Mouse (Mus musculus) E14TG2a.4 (cell line): Measurements from ENCODE around the gene Cpne5.

Source experiments
- H3K27me3 ChIP-seq: 2 replicates; pipeline ENCODE4 v1.6.1; 2014; ENCODE audit warnings: low read length, control low read depth; ENCODE audit not compliant: insufficient read depth
- H3K36me3 ChIP-seq: 2 replicates; pipeline ENCODE4 v1.6.1; 2014; ENCODE audit warnings: low read length, control low read depth; ENCODE audit not compliant: insufficient read depth
- H3K4me1 ChIP-seq: replicated peaks from 2 replicates; pipeline ENCODE4 v1.6.1; 2014; ENCODE audit warnings: low read depth, low read length, control low read depth
- H3K4me3 ChIP-seq: replicated peaks from 2 replicates; pipeline ENCODE4 v1.5.1; 2014; ENCODE audit warnings: mild to moderate bottlenecking, low read length
- H3K9me3 ChIP-seq: 2 replicates; pipeline ENCODE4 v1.6.1; 2014; ENCODE audit warnings: low read length, control low read depth
- CTCF ChIP-seq: conservative IDR thresholded peaks from 2 replicates; pipeline ENCODE4 v1.5.1; 2014; ENCODE audit warnings: low read length
- NANOG ChIP-seq: IDR thresholded peaks from 2 replicates; pipeline ENCODE4 v1.6.1; 2014; ENCODE audit warnings: borderline replicate concordance, low read length, mixed read lengths
- POU5F1 ChIP-seq: IDR thresholded peaks from 2 replicates; pipeline ENCODE4 v1.6.1; 2014; ENCODE audit warnings: low read length, borderline replicate concordance

Cpne5 gene

GRCm38 (mm10) chr17:29186989-29187859, 50.7 kb downstream of the Cpne5 start:
- Histone ChIP-seq H3K36me3 (peaks cover 13% of the 10 kb centered on the region; the same call in 1 of the 2 replicates), H3K27me3 (peaks cover 17% of the 10 kb centered on the region), H3K9me3 (no peaks in the 10 kb centered on the region), H3K4me3 (peak overlapping the region; percentile 72), H3K4me1 (peaks cover 97% of the 10 kb centered on the region)
- TF ChIP-seq NANOG (peak; percentile 89), CTCF (no peak), POU5F1 (peak; percentile 98)

GRCm38 (mm10) chr17:29185376-29186046, 52.5 kb downstream of the Cpne5 start:
- H3K4me3 ChIP-seq: peak overlapping the region; percentile 72
- peaks cover 13% of the 10 kb centered on the region; the same call in 1 of the 2 replicates for H3K36me3 ChIP-seq
- H3K27me3 ChIP-seq: peaks cover 15% of the 10 kb centered on the region
- peaks cover 86% of the 10 kb centered on the region for H3K4me1 ChIP-seq
- no peaks in the 10 kb centered on the region for H3K9me3 ChIP-seq
- TF ChIP-seq POU5F1: no peak
- no peak for TF ChIP-seq NANOG
- no peak for TF ChIP-seq CTCF

GRCm38 (mm10) chr17:29183162-29183561, 54.8 kb downstream of the Cpne5 start:
- TF ChIP-seq POU5F1: no peak
- no peak for TF ChIP-seq NANOG
- no peak for TF ChIP-seq CTCF
- no peak overlapping the region for H3K4me3 ChIP-seq
- H3K36me3 ChIP-seq: peaks cover 23% of the 10 kb centered on the region; the same call in 1 of the 2 replicates
- peaks cover 77% of the 10 kb centered on the region for H3K4me1 ChIP-seq
- peaks cover 6% of the 10 kb centered on the region; the same call in 1 of the 2 replicates for H3K27me3 ChIP-seq
- H3K9me3 ChIP-seq: no peaks in the 10 kb centered on the region

GRCm38 (mm10) chr17:29181751-29182150, 56.2 kb downstream of the Cpne5 start:
- no peaks in the 10 kb centered on the region for H3K9me3 ChIP-seq
- no peak overlapping the region for H3K4me3 ChIP-seq
- peaks cover 6% of the 10 kb centered on the region; the same call in 1 of the 2 replicates for H3K27me3 ChIP-seq
- peaks cover 70% of the 10 kb centered on the region for H3K4me1 ChIP-seq
- peaks cover 23% of the 10 kb centered on the region; the same call in 1 of the 2 replicates for H3K36me3 ChIP-seq
- TF ChIP-seq POU5F1 (no peak), NANOG (no peak), CTCF (no peak)

- H3K4me1 ChIP-seq: peaks cover 63% of the 10 kb centered on the region
- H3K36me3 ChIP-seq: peaks cover 23% of the 10 kb centered on the region; the same call in 1 of the 2 replicates
- H3K4me3 ChIP-seq: no peak overlapping the region
- H3K27me3 ChIP-seq: peaks cover 6% of the 10 kb centered on the region; the same call in 1 of the 2 replicates
- no peaks in the 10 kb centered on the region for H3K9me3 ChIP-seq
- no peak for TF ChIP-seq POU5F1
- no peak for TF ChIP-seq CTCF
These were observed 57.4 kb downstream of the Cpne5 start for GRCm38 (mm10) chr17:29180406-29181127.

- no peak for TF ChIP-seq CTCF
- no peak for TF ChIP-seq NANOG
- no peak for TF ChIP-seq POU5F1
- Histone ChIP-seq H3K4me3 (no peak overlapping the region), H3K9me3 (no peaks in the 10 kb centered on the region), H3K36me3 (peaks cover 23% of the 10 kb centered on the region; the same call in 1 of the 2 replicates), H3K27me3 (peaks cover 6% of the 10 kb centered on the region; the same call in 1 of the 2 replicates), H3K4me1 (peaks cover 57% of the 10 kb centered on the region)
These were observed 58.0 kb downstream of the Cpne5 start for GRCm38 (mm10) chr17:29179917-29180316.

- Histone ChIP-seq H3K27me3 (peaks cover 6% of the 10 kb centered on the region; the same call in 1 of the 2 replicates), H3K4me1 (peaks cover 44% of the 10 kb centered on the region), H3K9me3 (no peaks in the 10 kb centered on the region), H3K4me3 (no peak overlapping the region), H3K36me3 (peaks cover 19% of the 10 kb centered on the region; the same call in 1 of the 2 replicates)
- 0 out of 2 replicates have a peak, but pooled peaks have one; percentile 4 for TF ChIP-seq CTCF
- no peak for TF ChIP-seq POU5F1
These were observed 59.4 kb downstream of the Cpne5 start for GRCm38 (mm10) chr17:29178503-29179059.
